Mouse (Mus musculus) neural tube, embryonic 15.5 days (tissue): ENCODE results near the gene Teddm2. TPM values are rescaled to one million over a fixed set of nuclear protein-coding genes. Genes with fewer than 3 reads are reported as not detected.

Experiments used
- ATAC-seq: fragments of 200-750 bp; cut with Nextera tagmentation; 2 replicates; pipeline ENCODE4 v1.8.0; 2017; ENCODE audit warnings: mild to moderate bottlenecking, moderate TSS enrichment, moderate library complexity; ENCODE audit not compliant: low FRiP score
- H3K27ac ChIP-seq: fragments of 300-500 bp; sonication (generic); replicated peaks from 2 replicates; pipeline ENCODE4 v1.5.1; 2015; ENCODE audit warnings: mild to moderate bottlenecking, inconsistent platforms
- H3K27me3 ChIP-seq: fragments of 300-500 bp; sonication (generic); replicated peaks from 2 replicates; pipeline ENCODE4 v1.6.1; 2015; ENCODE audit warnings: inconsistent platforms
- H3K36me3 ChIP-seq: fragments of 300-500 bp; sonication (generic); 2 replicates; pipeline ENCODE4 v1.6.1; 2015; ENCODE audit warnings: inconsistent platforms
- H3K4me1 ChIP-seq: fragments of 300-500 bp; sonication (generic); 2 replicates; pipeline ENCODE4 v1.6.1; 2015; ENCODE audit warnings: inconsistent platforms
- H3K4me2 ChIP-seq: fragments of 300-500 bp; sonication (generic); 2 replicates; pipeline ENCODE4 v1.6.1; 2015; ENCODE audit warnings: inconsistent platforms, mild to moderate bottlenecking, moderate library complexity
- H3K4me3 ChIP-seq: fragments of 300-500 bp; sonication (generic); replicated peaks from 2 replicates; pipeline ENCODE4 v1.5.1; 2015; ENCODE audit warnings: mild to moderate bottlenecking, inconsistent platforms
- H3K9ac ChIP-seq: fragments of 300-500 bp; sonication (generic); replicated peaks from 2 replicates; pipeline ENCODE4 v1.6.1; 2015; ENCODE audit warnings: mild to moderate bottlenecking, inconsistent platforms
- H3K9me3 ChIP-seq: fragments of 300-500 bp; sonication (generic); replicated peaks from 2 replicates; pipeline ENCODE4 v1.6.1; 2016; ENCODE audit warnings: inconsistent platforms
- WGBS: fragments of 180-500 bp; shearing (Covaris S2); methylation state at CpG from one replicate; pipeline ENCODE4 v1.1.7; 2015; ENCODE audit warnings: mixed read lengths; 5-methylcytosine and 5-hydroxymethylcytosine counted together
- polyA plus RNA-seq: library from polyadenylated mRNA; unstranded; fragments of >200 nt; fragmentation: Nextera tagmentation; extraction: Ambion mirVana; gene quantifications from 2 replicates; pipeline ENCODE4 v1.2.1, GENCODE M21; 2015

Gene Teddm2
- 1.5 and 1.6 TPM in 2 replicates for polyA plus RNA-seq

GRCm38 (mm10) chr1:153899731-153900380 is at the start of gene Teddm2, which contains the start of gene Glul:
Teddm2 (minus strand) TSS chr1:153900228.
Glul (plus strand) TSS chr1:153899944.
- WGBS: under 1% methylated on average over 51 of the region's 51 CpGs
- Histone ChIP-seq H3K27me3 (no peaks in the 10 kb centered on the region), H3K9ac (peak within 1 kb of the TSS; percentile 91), H3K4me3 (peak within 1 kb of the TSS; percentile 88), H3K4me2 (peak within 1 kb of the TSS; percentile 72), H3K27ac (peak within 1 kb of the TSS; percentile 97), H3K4me1 (peaks cover 50% of the 10 kb centered on the region), H3K9me3 (no peaks in the 10 kb centered on the region), H3K36me3 (peaks cover 20% of the 10 kb centered on the region)
- peak; percentile 98 for ATAC-seq

- Histone ChIP-seq H3K27ac (no peak overlapping the region), H3K4me2 (no peak overlapping the region), H3K27me3 (no peaks in the 10 kb centered on the region), H3K4me3 (no peak overlapping the region), H3K9me3 (no peaks in the 10 kb centered on the region), H3K9ac (no peak overlapping the region), H3K36me3 (no peaks in the 10 kb centered on the region), H3K4me1 (no peaks in the 10 kb centered on the region)
- no peak for ATAC-seq
- 97% methylated on average over 6 of the region's 6 CpGs for WGBS
Observed at GRCm38 (mm10) chr1:153947837-153948236, 47.8 kb upstream of the Teddm2 start.

DNA sequence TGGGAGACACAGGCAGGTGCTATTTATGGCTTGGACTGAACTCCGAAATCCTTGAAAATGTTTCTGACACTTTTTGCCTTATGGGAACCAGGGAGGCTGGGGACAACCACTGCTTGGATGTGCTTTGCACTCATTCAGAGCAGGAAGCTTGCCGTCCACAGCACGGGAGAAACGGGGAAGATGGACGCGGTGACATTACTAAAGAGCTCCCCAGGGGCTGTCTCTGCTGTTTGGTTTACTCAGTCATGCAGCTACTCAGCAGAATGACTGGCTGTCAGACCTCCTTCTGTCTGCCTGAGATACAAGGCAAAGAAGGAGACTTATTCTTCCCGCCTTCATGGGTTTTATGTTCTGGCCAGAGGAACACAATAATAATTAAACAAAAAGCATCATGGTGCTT is 46.9 kb upstream of the Teddm2 start:
- Histone ChIP-seq H3K36me3 (no peaks in the 10 kb centered on the region), H3K9me3 (no peaks in the 10 kb centered on the region), H3K4me2 (no peak overlapping the region), H3K4me3 (no peak overlapping the region), H3K4me1 (no peaks in the 10 kb centered on the region), H3K27me3 (no peaks in the 10 kb centered on the region), H3K27ac (no peak overlapping the region), H3K9ac (no peak overlapping the region)
- ATAC-seq: no peak
- 20% methylated on average over 7 of the region's 7 CpGs for WGBS

GRCm38 (mm10) chr1:153945181-153945580 is 45.2 kb upstream of the Teddm2 start:
- H3K4me1 ChIP-seq: no peaks in the 10 kb centered on the region
- no peak overlapping the region for H3K4me2 ChIP-seq
- no peaks in the 10 kb centered on the region for H3K36me3 ChIP-seq
- H3K27ac ChIP-seq: no peak overlapping the region
- ATAC-seq: no peak
- WGBS: 60% methylated on average over 5 of the region's 5 CpGs
- H3K9ac ChIP-seq: no peak overlapping the region
- no peak overlapping the region for H3K4me3 ChIP-seq
- H3K9me3 ChIP-seq: no peaks in the 10 kb centered on the region
- H3K27me3 ChIP-seq: no peaks in the 10 kb centered on the region

GRCm38 (mm10) chr1:153940986-153941385 is 41.0 kb upstream of the Teddm2 start:
- no peak overlapping the region for H3K9ac ChIP-seq
- H3K9me3 ChIP-seq: no peaks in the 10 kb centered on the region
- WGBS: 96% methylated on average over 2 of the region's 2 CpGs
- ATAC-seq: no peak
- H3K4me2 ChIP-seq: no peak overlapping the region
- H3K4me3 ChIP-seq: no peak overlapping the region
- H3K36me3 ChIP-seq: no peaks in the 10 kb centered on the region
- no peaks in the 10 kb centered on the region for H3K4me1 ChIP-seq
- no peaks in the 10 kb centered on the region for H3K27me3 ChIP-seq
- no peak overlapping the region for H3K27ac ChIP-seq

DNA sequence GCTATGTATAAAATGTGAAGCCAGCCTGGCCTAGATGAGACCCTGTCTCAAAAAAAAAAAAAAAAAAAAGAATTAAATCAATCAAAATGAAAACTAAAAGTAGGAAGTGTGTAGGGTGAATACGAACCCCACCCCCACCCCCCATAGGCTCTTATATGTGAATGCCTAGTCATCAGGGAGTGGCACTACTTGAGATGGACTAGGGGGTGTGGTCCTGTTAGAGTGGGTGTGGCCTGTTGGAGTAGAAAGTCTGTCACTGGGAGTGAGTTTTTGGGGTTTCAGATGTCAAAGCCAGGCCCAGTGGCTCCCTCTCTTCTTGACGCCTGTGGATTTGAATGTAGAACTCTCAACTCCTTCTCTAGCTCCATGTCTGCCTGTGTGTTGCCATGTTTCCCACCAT is 37.0 kb upstream of the Teddm2 start:
- Histone ChIP-seq H3K27me3 (no peaks in the 10 kb centered on the region), H3K4me2 (no peak overlapping the region), H3K27ac (no peak overlapping the region), H3K9ac (no peak overlapping the region), H3K4me3 (no peak overlapping the region), H3K9me3 (no peaks in the 10 kb centered on the region), H3K36me3 (no peaks in the 10 kb centered on the region), H3K4me1 (no peaks in the 10 kb centered on the region)
- ATAC-seq: no peak
- WGBS: 98% methylated on average over 2 of the region's 2 CpGs

GRCm38 (mm10) chr1:153935844-153936380 is 35.9 kb upstream of the Teddm2 start:
- no peak overlapping the region for H3K4me3 ChIP-seq
- ATAC-seq: no peak
- H3K4me2 ChIP-seq: no peak overlapping the region
- H3K36me3 ChIP-seq: no peaks in the 10 kb centered on the region
- WGBS: 78% methylated on average over 12 of the region's 12 CpGs
- no peaks in the 10 kb centered on the region for H3K27me3 ChIP-seq
- H3K9me3 ChIP-seq: no peaks in the 10 kb centered on the region
- no peak overlapping the region for H3K9ac ChIP-seq
- no peak overlapping the region for H3K27ac ChIP-seq
- no peaks in the 10 kb centered on the region for H3K4me1 ChIP-seq

DNA sequence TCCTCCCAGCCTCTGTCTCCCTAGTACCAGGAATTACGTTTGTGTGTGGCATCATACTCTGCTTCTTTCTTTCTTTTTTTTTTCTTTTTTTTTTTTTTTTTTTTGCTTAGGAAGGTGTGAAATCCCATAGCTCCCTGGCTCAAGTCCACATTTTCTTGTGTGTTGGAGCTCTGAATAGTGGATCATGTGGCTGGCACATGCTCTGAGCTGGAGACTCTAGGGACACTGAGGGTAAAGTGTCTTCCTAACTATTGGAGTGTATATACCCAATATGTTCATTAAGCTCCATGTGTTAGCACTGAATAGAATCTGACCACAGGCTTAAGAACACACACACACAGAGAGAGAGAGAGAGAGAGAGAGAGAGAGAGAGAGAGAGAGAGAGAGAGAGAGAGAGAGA is 33.7 kb upstream of the Teddm2 start:
- H3K9ac ChIP-seq: no peak overlapping the region
- H3K4me1 ChIP-seq: no peaks in the 10 kb centered on the region
- WGBS: 70% methylated on average over 1 of the region's 1 CpGs
- H3K9me3 ChIP-seq: no peaks in the 10 kb centered on the region
- H3K4me2 ChIP-seq: no peak overlapping the region
- H3K4me3 ChIP-seq: no peak overlapping the region
- ATAC-seq: no peak
- no peak overlapping the region for H3K27ac ChIP-seq
- no peaks in the 10 kb centered on the region for H3K27me3 ChIP-seq
- no peaks in the 10 kb centered on the region for H3K36me3 ChIP-seq

GRCm38 (mm10) chr1:153930431-153930830 is 30.4 kb upstream of the Teddm2 start:
- H3K4me2 ChIP-seq: no peak overlapping the region
- no peaks in the 10 kb centered on the region for H3K27me3 ChIP-seq
- no peak overlapping the region for H3K9ac ChIP-seq
- 86% methylated on average over 2 of the region's 2 CpGs for WGBS
- no peak for ATAC-seq
- no peaks in the 10 kb centered on the region for H3K36me3 ChIP-seq
- no peaks in the 10 kb centered on the region for H3K4me1 ChIP-seq
- no peak overlapping the region for H3K4me3 ChIP-seq
- H3K27ac ChIP-seq: no peak overlapping the region
- no peaks in the 10 kb centered on the region for H3K9me3 ChIP-seq

GRCm38 (mm10) chr1:153924395-153925385 is 24.7 kb upstream of the Teddm2 start:
- Histone ChIP-seq H3K4me1 (no peaks in the 10 kb centered on the region), H3K27ac (no peak overlapping the region), H3K36me3 (no peaks in the 10 kb centered on the region), H3K27me3 (no peaks in the 10 kb centered on the region), H3K9me3 (no peaks in the 10 kb centered on the region), H3K4me3 (no peak overlapping the region), H3K4me2 (no peak overlapping the region), H3K9ac (no peak overlapping the region)
- 90% methylated on average over 6 of the region's 6 CpGs for WGBS
- no peak for ATAC-seq

DNA sequence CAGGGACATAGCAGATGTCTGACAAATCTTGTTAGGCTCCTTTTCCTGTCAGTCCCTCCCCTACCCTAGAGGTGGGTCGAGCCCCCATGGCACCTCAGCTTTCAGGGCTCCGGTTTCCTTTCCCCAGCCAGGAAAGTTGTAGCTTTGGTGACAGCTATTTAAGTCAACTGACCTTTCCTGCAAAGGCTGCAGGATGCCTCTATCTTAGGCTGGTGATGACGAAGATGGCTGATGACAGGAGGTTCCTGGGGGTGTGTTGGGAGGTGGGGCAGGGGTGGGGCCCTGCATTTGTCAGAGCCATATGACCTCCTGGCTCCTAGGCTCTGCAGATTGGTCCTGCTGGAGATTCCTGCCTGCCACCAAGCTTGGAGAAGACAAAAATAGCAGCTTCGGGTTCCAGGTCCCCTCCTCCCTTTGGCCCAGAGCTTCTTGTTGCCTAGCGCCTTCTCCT is 22.6 kb upstream of the Teddm2 start:
- WGBS: 67% methylated on average over 5 of the region's 5 CpGs
- Histone ChIP-seq H3K4me2 (no peak overlapping the region), H3K9ac (no peak overlapping the region), H3K4me1 (no peaks in the 10 kb centered on the region), H3K9me3 (no peaks in the 10 kb centered on the region), H3K27me3 (no peaks in the 10 kb centered on the region), H3K27ac (no peak overlapping the region), H3K36me3 (no peaks in the 10 kb centered on the region), H3K4me3 (no peak overlapping the region)
- no peak for ATAC-seq
